Mouse (Mus musculus): Measurements from ENCODE around the gene Cdadc1. TPM values are rescaled to one million over a fixed set of nuclear protein-coding genes. Genes with fewer than 3 reads are reported as not detected.
A peak's percentile ranks its signal among the peaks of the same experiment; 100 is the strongest.
"Not testable (repeated sequence)": the region's sequence is repeated elsewhere in the genome, so short reads cannot be mapped to it uniquely, and the experiment has no call there.

The Cdadc1 gene
- polyA plus RNA-seq, 2 experiments = 5.9 to 15.7 TPM

DNA sequence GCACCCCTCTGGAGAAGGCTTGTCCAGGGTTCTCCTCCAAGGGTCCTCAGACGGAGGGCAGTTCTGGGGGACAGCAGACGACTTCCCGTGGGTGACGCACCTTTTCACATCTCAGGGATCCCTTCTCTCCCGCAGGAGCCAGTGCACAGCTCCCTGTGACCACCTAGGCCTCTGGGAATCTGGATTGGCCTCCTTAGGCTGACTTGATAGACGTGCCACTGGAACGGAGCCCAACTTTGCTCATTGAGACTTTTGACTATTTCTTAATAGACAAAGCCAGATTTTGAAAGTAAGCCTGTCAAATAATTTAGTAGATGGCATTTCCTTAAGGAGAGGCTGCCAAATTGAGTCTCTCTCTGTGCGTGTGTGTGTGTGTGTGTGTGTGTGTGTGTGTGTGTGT is 29.0 kb upstream of the Cdadc1 start:
- WGBS (ENCODE audit: insufficient replicate concordance) = 41% methylated on average over 8 of the region's 8 CpGs
- ATAC-seq (ENCODE audit: insufficient read depth) = no peak
- Histone ChIP-seq H3K36me3 (replicated peaks; ENCODE audit: control insufficient read depth, insufficient read depth, low read depth) (no peaks in the 10 kb centered on the region), H3K9me3 (ENCODE audit: control insufficient read depth, low read length) (no peaks in the 10 kb centered on the region), H3K4me2 (ENCODE audit: low read depth) (no peak overlapping the region), H3K9ac (replicated peaks) (no peak overlapping the region), H3K27ac (no peak overlapping the region), H3K4me1 (replicated peaks; ENCODE audit: control insufficient read depth in 2 of 2, insufficient read depth in 2 of 2, low read length in 1 of 2) (no peaks in the 10 kb centered on the region), H3K4me3 (ENCODE audit: insufficient read depth in 1 of 2, low read depth in 2 of 2, low read length in 2 of 2) (no peak overlapping the region; a peak in 1 of 4 replicates), H3K27me3 (ENCODE audit: control insufficient read depth, insufficient read depth, low read length) (peaks cover 23% of the 10 kb centered on the region)
- DNase-seq (ENCODE audit: low read depth in 3 of 3, low spot score in 3 of 3) = no peak
- TF ChIP-seq EP300 (IDR thresholded peaks at IDR 0.05; ENCODE audit: low read depth) = no peak
- TF ChIP-seq CTCF (IDR thresholded peaks at IDR 0.05; ENCODE audit: low read depth) = no peak

DNA sequence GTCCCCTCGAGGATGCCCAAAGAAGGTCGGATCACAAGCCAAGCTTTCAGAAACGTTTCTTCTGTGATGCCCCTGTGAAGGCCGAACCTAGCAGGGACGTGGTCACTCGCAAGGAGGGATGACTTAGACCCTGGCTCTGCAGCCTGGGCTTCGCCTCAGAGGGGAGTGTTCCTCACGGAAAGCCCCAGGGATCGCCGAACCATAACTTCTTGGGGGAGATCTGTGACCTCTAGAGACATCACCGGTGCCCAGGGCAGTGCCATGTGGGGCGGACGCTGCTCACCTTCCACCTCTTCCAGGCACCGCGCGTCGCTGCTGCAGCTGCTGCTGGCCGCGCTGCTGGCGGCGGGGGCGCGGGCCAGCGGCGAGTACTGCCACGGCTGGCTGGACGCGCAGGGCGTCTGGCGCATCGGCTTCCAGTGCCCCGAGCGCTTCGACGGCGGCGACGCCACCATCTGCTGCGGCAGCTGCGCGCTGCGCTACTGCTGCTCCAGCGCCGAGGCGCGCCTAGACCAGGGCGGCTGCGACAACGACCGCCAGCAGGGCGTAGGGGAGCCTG is 28.1 kb upstream of the Cdadc1 start:
- DNase-seq (ENCODE audit: low read depth in 3 of 3, low spot score in 3 of 3) (no peak), ATAC-seq (ENCODE audit: insufficient read depth) (no peak)
- no peak overlapping the region for H3K9ac ChIP-seq (replicated peaks)
- 2% methylated on average over 51 of the region's 51 CpGs for WGBS (ENCODE audit: insufficient replicate concordance)
- H3K9me3 ChIP-seq (ENCODE audit: control insufficient read depth, low read length) = no peaks in the 10 kb centered on the region
- H3K36me3 ChIP-seq (replicated peaks; ENCODE audit: control insufficient read depth, insufficient read depth, low read depth) = no peaks in the 10 kb centered on the region
- TF ChIP-seq CTCF (IDR thresholded peaks at IDR 0.05; ENCODE audit: low read depth) = no peak
- no peak for TF ChIP-seq EP300 (IDR thresholded peaks at IDR 0.05; ENCODE audit: low read depth)
- H3K4me2 ChIP-seq (ENCODE audit: low read depth) = peak overlapping the region; percentile 55
- peaks cover 23% of the 10 kb centered on the region for H3K27me3 ChIP-seq (ENCODE audit: control insufficient read depth, insufficient read depth, low read length)
- peak overlapping the region; percentile 25 to 45; a peak in 3 of 4 replicates for H3K4me3 ChIP-seq (ENCODE audit: insufficient read depth in 1 of 2, low read depth in 2 of 2, low read length in 2 of 2)
- H3K27ac ChIP-seq = no peak overlapping the region
- H3K4me1 ChIP-seq (replicated peaks; ENCODE audit: control insufficient read depth in 2 of 2, insufficient read depth in 2 of 2, low read length in 1 of 2) = no peaks in the 10 kb centered on the region

DNA sequence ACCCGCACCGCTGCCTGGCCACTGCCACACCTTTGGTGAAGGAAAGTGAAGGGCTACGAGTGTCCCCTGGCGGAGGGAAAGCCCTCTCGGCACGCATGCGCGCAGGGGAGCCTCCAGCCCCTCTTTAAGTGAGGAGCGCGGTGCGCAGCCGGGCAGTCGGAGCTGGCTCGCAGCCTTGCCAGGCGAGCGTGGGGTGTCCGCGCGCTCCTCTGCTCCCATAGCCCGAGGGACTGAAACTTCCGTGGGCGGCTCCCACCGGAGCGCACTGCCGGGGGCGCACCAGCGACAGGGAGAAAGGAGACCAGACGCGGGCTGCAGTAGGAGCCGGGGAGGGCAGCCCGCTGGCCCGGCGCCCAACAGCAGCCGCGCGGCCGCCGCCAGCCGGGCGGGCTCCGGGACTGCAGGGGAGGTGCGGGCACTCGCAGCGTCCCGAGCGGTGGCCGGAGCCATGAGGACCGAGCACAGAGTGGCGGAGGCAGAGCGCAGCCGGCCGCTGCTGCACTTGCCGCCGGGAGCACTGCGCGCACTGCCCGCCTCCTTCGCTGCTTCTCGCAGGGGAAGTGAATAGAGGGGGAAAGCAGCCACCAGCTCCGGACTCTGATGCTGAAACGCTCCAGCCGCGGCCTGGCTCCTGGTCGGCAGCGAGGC is 27.5 kb upstream of the Cdadc1 start, which contains the start of gene Shisa2:
Gene Shisa2, plus strand, starts transcription at position 151 of the 648 bp plus-strand sequence.
- H3K4me1 ChIP-seq (replicated peaks; ENCODE audit: control insufficient read depth in 2 of 2, insufficient read depth in 2 of 2, low read length in 1 of 2) = no peaks in the 10 kb centered on the region
- peaks cover 23% of the 10 kb centered on the region for H3K27me3 ChIP-seq (ENCODE audit: control insufficient read depth, insufficient read depth, low read length)
- H3K36me3 ChIP-seq (replicated peaks; ENCODE audit: control insufficient read depth, insufficient read depth, low read depth) = no peaks in the 10 kb centered on the region
- peak within 1 kb of the TSS; percentile 25 to 45 for H3K4me3 ChIP-seq (ENCODE audit: insufficient read depth in 1 of 2, low read depth in 2 of 2, low read length in 2 of 2)
- H3K27ac ChIP-seq = no peak within 1 kb of the TSS
- TF ChIP-seq EP300 (IDR thresholded peaks at IDR 0.05; ENCODE audit: low read depth) = no peak
- TF ChIP-seq CTCF (IDR thresholded peaks at IDR 0.05; ENCODE audit: low read depth) = peak; percentile 54
- H3K9ac ChIP-seq (replicated peaks) = no peak within 1 kb of the TSS
- under 1% methylated on average over 65 of the region's 65 CpGs for WGBS (ENCODE audit: insufficient replicate concordance)
- DNase-seq (ENCODE audit: low read depth in 3 of 3, low spot score in 3 of 3) = peak in 1 of 3 experiments; percentile 3
- 0 out of 2 replicates have a peak, but pooled peaks have one; percentile 52 for ATAC-seq (ENCODE audit: insufficient read depth)
- no peaks in the 10 kb centered on the region for H3K9me3 ChIP-seq (ENCODE audit: control insufficient read depth, low read length)
- H3K4me2 ChIP-seq (ENCODE audit: low read depth) = peak within 1 kb of the TSS; percentile 55

DNA sequence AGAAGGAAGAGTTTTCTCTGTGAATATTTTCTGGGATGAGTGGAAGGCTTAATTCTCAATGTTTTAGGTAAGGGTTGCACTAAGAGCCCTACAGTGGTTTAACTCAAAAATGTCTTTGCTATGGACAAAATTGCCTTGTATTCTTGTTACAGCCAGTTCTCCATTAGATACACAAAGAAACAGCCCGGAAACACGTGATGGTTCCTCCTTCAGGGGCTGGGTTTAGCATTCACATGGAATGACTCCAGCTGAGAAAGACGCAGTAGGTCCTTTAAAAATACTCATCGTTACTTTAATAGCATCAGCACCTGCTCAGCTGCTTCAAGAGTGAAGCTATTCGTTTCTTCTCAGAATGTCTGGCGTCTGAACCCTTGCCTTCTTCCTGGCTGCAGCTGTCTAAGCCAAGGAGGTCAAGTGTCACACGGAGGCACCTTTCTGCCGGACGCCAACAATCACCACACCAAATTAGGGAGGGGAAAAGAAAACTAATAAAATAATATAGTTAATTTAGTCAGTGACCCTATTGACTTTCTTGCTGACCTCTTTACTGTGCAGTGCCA is 26.6 kb upstream of the Cdadc1 start:
- Histone ChIP-seq H3K27me3 (ENCODE audit: control insufficient read depth, insufficient read depth, low read length) (peaks cover 23% of the 10 kb centered on the region), H3K4me2 (ENCODE audit: low read depth) (no peak overlapping the region), H3K9me3 (ENCODE audit: control insufficient read depth, low read length) (no peaks in the 10 kb centered on the region), H3K4me3 (ENCODE audit: insufficient read depth in 1 of 2, low read depth in 2 of 2, low read length in 2 of 2) (no peak overlapping the region), H3K36me3 (replicated peaks; ENCODE audit: control insufficient read depth, insufficient read depth, low read depth) (no peaks in the 10 kb centered on the region), H3K27ac (no peak overlapping the region), H3K4me1 (replicated peaks; ENCODE audit: control insufficient read depth in 2 of 2, insufficient read depth in 2 of 2, low read length in 1 of 2) (no peaks in the 10 kb centered on the region), H3K9ac (replicated peaks) (no peak overlapping the region)
- DNase-seq (ENCODE audit: low read depth in 3 of 3, low spot score in 3 of 3) (no peak), ATAC-seq (ENCODE audit: insufficient read depth) (no peak)
- TF ChIP-seq CTCF (IDR thresholded peaks at IDR 0.05; ENCODE audit: low read depth) = no peak
- no peak for TF ChIP-seq EP300 (IDR thresholded peaks at IDR 0.05; ENCODE audit: low read depth)
- 48% methylated on average over 9 of the region's 9 CpGs for WGBS (ENCODE audit: insufficient replicate concordance)

DNA sequence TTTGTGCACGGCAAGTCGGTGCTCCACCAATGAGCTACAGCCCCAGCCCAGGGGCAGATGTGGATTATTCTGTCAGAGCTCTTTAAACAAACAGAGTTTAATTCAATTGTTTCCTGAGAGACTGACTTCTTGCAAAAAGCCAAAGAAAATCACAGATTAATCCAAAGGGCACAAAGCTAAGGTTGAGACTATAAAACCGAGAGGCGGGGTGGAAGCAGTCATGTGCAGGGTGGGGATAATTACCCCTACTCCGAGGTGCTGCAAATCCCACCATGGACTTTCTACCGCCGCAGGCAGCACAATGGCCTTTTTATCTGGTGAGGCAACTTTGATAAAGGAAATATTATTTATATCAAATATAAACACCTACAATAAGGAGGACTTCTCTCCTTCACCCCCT is 19.0 kb upstream of the Cdadc1 start:
- H3K4me2 ChIP-seq (ENCODE audit: low read depth) = no peak overlapping the region
- no peaks in the 10 kb centered on the region for H3K36me3 ChIP-seq (replicated peaks; ENCODE audit: control insufficient read depth, insufficient read depth, low read depth)
- 72% methylated on average over 7 of the region's 7 CpGs for WGBS (ENCODE audit: insufficient replicate concordance)
- no peaks in the 10 kb centered on the region for H3K27me3 ChIP-seq (ENCODE audit: control insufficient read depth, insufficient read depth, low read length)
- no peak overlapping the region for H3K9ac ChIP-seq (replicated peaks)
- TF ChIP-seq EP300 (IDR thresholded peaks at IDR 0.05; ENCODE audit: low read depth) = no peak
- TF ChIP-seq CTCF (IDR thresholded peaks at IDR 0.05; ENCODE audit: low read depth) = no peak
- H3K4me3 ChIP-seq (ENCODE audit: insufficient read depth in 1 of 2, low read depth in 2 of 2, low read length in 2 of 2) = no peak overlapping the region
- no peaks in the 10 kb centered on the region for H3K4me1 ChIP-seq (replicated peaks; ENCODE audit: control insufficient read depth in 2 of 2, insufficient read depth in 2 of 2, low read length in 1 of 2)
- no peak for DNase-seq (ENCODE audit: low read depth in 3 of 3, low spot score in 3 of 3)
- H3K27ac ChIP-seq = no peak overlapping the region
- no peaks in the 10 kb centered on the region for H3K9me3 ChIP-seq (ENCODE audit: control insufficient read depth, low read length)
- ATAC-seq (ENCODE audit: insufficient read depth) = no peak

DNA sequence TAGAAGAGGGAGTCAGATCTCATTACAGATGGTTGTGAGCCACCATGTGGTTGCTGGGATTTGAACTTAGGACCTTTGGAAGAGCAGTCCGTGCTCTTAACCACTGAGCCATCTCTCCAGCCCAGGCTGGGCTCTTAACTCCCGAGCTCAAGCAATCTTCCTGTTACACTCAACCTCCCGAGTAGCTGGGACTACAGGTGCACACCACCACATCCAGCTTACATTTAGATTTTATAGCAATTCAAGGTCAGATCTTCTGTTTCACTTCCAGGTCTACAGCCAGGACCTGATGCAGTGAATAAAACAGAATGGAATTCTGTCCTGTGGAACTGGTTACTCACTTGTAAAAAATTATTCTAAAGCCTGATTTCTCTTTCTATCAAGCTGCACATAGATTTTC is 16.4 kb upstream of the Cdadc1 start:
- DNase-seq (ENCODE audit: low read depth in 3 of 3, low spot score in 3 of 3); H3K27me3 ChIP-seq (ENCODE audit: control insufficient read depth, insufficient read depth, low read length); H3K9me3 ChIP-seq (ENCODE audit: control insufficient read depth, low read length); ATAC-seq (ENCODE audit: insufficient read depth); H3K9ac ChIP-seq (replicated peaks); H3K27ac ChIP-seq; H3K4me1 ChIP-seq (replicated peaks; ENCODE audit: control insufficient read depth in 2 of 2, insufficient read depth in 2 of 2, low read length in 1 of 2); H3K4me3 ChIP-seq (ENCODE audit: insufficient read depth in 1 of 2, low read depth in 2 of 2, low read length in 2 of 2); H3K4me2 ChIP-seq (ENCODE audit: low read depth); H3K36me3 ChIP-seq (replicated peaks; ENCODE audit: control insufficient read depth, insufficient read depth, low read depth): not testable (repeated sequence)
- 53% methylated on average over 3 of the region's 3 CpGs for WGBS (ENCODE audit: insufficient replicate concordance)
